Mouse (Mus musculus): ENCODE measurements around the gene Ggcx.
"Not testable (repeated sequence)": the region's sequence is repeated elsewhere in the genome, so short reads cannot be mapped to it uniquely, and the experiment has no call there.

The Ggcx gene

GRCm38 (mm10) chr6:72429061-72429842 lies 15.1 kb downstream of the Ggcx start:
- no peak for DNase-seq (ENCODE audit: low spot score in 2 of 2)

GRCm38 (mm10) chr6:72430989-72431921 lies 17.1 kb downstream of the Ggcx start:
- no peak for DNase-seq (ENCODE audit: low spot score in 2 of 2)

DNA sequence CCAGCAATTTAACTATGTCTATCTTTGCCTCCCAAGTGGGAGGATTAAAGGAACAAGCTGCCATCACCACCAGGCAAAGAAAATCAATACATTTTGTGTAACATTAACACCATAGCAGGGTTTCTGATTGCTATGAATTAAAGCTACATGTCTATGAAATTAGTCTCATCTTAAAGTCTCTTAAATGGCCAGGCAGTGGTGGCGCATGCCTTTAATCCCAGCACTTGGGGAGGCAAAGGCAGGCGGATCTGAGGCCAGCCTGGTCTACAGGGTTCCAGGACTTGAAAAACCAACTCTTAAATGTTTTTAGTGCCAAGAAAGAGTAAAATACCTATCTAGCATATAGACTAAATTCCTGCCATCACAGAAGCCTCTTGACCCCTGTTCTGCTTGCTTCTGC lies 18.0 kb downstream of the Ggcx start:
- no peak for DNase-seq (ENCODE audit: low spot score in 2 of 2)

- no peak for DNase-seq (ENCODE audit: low spot score in 2 of 2)
These were observed 24.1 kb downstream of the Ggcx start for GRCm38 (mm10) chr6:72438226-72438625.

DNA sequence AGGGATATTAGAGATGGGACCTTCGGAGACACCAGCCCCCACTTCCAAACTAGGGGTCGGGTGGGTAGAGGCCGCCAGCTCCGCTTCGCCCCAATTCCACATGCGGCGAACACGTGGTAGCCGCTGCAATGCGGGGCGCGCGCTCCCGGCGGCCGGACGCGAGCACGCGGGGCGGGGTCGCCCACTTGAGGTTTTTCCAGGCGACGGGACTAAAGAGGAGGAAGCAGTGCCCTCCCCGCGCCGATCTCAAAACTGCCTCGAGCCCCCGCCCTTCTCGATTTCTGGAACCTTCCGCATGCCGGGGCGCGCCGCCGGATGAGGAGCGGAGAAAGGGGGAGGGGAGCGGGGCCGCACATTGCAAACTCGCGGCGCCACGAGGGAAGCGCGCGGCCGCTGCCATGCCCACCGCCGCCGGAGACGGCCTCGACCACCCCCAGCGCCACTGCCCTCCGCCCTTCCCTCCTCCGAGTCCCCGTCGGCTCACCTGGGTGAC lies 24.8 kb downstream of the Ggcx start:
- peak; percentile 89 to 90 for DNase-seq (ENCODE audit: low spot score in 2 of 2)

DNA sequence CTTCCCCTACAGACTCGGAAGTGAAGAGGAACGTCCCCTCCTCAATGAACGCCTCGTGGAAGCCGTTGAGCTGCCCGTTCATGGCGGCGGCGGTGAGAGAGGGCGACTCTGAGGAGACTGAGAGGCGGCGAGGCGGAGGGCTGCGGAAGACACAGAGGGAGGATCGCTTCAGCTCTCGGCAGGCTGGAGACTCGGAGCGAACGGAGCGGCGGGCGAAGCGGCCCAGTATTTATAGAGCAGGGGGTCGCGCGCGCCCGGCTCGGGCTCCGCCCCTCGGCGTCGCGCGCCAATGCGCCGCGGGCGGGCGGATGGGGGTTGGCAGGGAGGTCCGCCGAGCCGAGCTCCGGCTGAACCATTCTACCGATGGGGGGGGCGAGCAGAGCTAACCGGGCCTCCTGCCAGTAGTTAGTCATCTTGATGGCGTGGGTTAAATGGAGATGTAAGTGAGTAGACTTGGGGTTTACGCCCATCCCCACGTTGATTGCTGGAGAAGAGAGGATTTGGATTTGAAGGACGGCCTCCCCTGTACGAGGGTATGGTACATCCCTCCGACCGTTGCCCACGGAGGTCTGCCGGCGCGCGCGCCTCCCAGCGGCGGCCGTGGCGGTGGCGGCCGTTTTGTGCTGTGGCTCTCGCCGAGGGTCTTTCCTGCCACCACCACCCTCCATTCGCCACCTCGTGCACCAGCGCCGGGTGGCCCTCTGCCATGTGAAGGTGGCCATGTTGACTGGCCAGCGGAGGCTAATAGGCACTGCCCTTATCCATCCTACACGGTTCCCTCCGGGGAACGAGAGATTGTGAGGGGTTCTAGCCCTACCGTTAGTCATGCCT lies 25.5 kb downstream of the Ggcx start, which contains the start of gene Mat2a:
TSS of gene Mat2a (minus strand) at position 204 of the 831 bp plus-strand sequence.
- DNase-seq (ENCODE audit: low spot score in 2 of 2): peak; percentile 93 to 96

- DNase-seq (ENCODE audit: low spot score in 2 of 2): no peak
These were observed 26.3 kb downstream of the Ggcx start for GRCm38 (mm10) chr6:72440186-72440990.

DNA sequence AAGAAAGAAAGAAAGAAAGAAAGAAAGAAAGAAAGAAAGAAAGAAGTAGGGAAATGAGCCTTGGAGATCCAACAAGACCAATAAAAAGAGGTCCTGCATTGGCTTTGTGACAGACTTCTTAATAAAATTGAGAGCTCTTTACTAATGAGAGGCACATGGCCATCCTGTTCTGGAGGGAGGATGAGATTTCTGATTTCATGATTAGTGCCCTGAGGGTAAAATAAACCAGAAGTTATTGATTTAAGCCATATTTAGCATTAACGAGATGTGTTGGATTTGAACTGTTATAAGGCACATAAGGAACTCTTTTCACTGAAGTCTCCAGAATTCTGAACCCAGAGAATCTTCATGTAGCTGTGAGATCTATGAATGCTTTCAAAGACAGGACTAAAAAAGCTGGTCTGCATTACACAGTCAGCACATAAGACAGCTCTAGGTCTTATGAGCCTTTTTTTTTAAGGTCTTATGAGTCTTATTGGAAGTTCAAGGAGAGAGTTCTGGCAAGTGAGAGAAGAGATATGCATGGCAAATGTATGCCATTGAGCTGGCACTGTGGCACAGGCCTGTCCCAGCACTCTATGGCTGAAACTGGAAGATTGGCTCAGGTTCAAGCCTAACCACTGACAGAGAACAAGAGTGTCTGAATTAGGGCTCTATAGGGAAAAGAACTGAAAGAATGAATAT lies 29.0 kb downstream of the Ggcx start:
- DNase-seq (ENCODE audit: low spot score in 2 of 2): no peak

DNA sequence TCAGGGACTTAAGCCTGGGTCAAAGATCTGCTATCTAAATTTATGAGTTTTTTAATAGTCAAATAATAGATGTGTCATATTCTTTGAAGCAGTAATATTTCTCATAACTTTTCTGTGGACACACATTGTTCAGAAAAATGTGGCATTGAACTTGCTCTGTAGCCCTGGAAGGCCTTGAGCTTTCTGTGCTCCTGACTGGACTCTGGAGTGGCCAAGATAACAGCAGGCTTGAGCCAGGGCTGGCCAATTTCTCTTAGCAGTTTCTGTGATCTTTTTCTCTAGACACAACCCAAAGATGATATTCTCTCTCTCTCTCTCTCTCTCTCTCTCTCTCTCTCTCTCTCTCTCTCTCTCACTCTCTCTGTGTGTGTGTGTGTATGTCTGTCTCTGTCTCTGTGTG lies 30.9 kb downstream of the Ggcx start:
- no peak for DNase-seq (ENCODE audit: low spot score in 2 of 2)

- DNase-seq (ENCODE audit: low spot score in 2 of 2): no peak
These were observed 33.4 kb downstream of the Ggcx start for GRCm38 (mm10) chr6:72447487-72447886.

DNA sequence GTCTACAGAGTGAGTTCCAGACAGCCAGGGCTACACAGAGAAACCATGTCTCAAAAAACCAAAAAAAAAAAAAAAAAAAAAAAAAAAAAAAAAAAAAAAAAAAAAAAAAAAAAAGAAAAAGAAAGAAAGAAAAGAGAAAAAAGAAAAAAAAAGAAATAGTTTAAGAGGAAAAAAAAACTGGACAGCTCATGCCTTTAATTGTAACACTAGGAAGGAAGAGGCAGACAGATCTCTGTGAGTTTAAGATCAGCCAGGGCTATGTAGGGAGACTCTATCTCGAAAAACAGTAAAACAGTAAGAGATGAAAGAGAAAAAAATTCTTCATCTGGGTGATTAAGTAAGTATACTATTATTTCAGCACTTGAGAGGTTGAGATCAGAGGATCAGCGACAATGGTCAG lies 37.7 kb downstream of the Ggcx start:
- DNase-seq (ENCODE audit: low spot score in 2 of 2): not testable (repeated sequence)

DNA sequence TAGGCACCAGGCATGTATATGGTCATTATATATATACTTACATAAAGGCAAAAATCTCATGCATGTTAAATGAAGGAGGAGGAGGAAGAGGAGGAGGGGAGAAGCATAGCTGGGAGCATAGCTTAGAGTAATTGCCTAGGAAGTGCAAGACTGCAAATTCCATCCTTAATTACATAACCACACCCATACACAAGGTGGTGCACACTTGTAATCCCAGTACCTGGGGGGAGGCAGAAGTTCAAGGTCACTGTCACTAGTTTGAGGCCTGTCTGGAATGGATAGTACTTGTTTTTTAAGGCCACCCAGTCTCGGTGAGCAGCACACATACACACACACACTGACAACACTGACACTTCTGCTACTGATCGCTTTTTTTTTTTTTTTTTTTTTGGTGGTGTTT lies 38.2 kb downstream of the Ggcx start:
- DNase-seq (ENCODE audit: low spot score in 2 of 2): no peak

DNA sequence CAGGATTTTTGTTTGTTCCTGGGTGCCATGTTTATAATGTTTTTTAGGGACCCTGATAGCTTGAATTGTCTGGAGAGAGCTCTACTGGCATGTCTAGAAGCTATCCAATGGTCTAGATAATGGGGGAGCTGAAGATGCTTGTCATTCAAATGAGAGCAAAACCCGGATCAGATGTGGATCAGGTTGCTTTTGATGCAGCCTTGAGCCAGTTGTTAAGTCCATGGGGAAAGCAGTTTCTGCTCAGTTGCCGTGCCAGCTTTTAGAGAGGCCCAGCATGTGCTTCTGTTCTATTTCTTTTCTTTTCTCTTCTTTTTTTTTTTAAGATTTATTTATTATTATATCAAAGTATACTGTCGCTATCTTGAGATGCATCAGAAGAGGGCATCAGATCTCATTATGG lies 39.5 kb downstream of the Ggcx start:
- no peak for DNase-seq (ENCODE audit: low spot score in 2 of 2)

DNA sequence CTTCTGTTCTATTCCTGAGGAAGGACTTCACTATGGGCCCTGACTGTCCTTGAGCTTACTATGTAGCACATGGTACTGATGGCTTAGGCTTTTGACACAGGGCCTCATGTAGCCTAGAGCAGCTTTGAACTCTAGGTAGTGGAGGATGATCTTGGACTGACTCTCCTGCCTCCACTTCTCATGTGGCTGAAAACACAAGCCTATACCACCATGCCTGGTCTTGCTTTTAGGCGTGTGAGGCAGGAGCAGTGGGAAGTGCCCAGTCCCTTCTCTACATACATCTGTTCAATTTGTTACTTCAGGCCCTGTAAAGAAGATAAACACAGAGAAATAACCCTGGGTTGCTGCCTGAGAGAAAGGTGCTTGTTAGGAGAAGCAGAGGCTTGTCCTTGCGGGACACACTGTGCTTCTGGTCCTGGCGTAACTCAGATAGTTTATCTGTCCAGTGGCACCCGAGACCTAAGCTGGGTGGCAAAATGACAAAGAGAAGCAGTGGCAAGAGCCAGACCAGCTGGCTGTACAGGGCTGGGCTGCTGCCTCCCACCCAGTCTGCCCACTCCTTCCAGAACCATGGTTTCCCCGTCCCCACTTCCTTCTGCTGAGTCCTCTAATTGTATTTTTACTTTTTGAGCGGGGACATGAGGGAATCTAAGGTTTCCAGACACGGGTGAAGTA lies 40.1 kb downstream of the Ggcx start:
- no peak for DNase-seq (ENCODE audit: low spot score in 2 of 2)

- DNase-seq (ENCODE audit: low spot score in 2 of 2): no peak
These were observed 40.8 kb downstream of the Ggcx start for GRCm38 (mm10) chr6:72454833-72455373.

- no peak for DNase-seq (ENCODE audit: low spot score in 2 of 2)
These were observed 42.5 kb downstream of the Ggcx start for GRCm38 (mm10) chr6:72456567-72456966.

DNA sequence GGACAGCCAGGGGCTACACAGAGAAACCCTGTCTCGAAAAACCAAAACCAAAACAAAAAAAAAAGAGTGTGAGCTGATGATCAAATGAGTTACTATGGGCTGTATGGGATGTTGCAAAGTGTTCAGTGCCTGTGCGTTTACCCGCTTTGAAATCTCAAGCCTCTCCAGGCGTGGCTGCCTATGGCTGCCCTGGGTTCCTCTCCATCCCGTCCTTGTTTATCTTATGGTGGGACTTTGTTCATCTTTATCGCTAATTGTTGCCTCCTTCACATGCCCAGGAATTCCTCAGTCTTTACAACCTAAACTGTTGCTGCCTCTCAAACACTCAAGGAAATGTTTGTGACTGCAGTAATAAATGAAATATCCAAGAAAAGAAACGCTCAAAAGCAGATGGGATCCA lies 44.3 kb downstream of the Ggcx start:
- no peak for DNase-seq (ENCODE audit: low spot score in 2 of 2)

GRCm38 (mm10) chr6:72458921-72459320 lies 44.8 kb downstream of the Ggcx start:
- DNase-seq (ENCODE audit: low spot score in 2 of 2): no peak

GRCm38 (mm10) chr6:72460036-72460801 lies 46.1 kb downstream of the Ggcx start:
- no peak for DNase-seq (ENCODE audit: low spot score in 2 of 2)

Measured in frontal cortex, postnatal 14 days (tissue).